Mouse (Mus musculus) telencephalon, adult 2 months (tissue): Measurements from ENCODE around the gene Ccnl2.
"Not testable (repeated sequence)": the region's sequence is repeated elsewhere in the genome, so short reads cannot be mapped to it uniquely, and the experiment has no call there.

ENCODE experiments used
- DNase-seq: peaks from one replicate; pipeline ENCODE4 v3.0.0-alpha.2; 2011; ENCODE audit warnings: low read depth, low spot score

The Ccnl2 gene

GRCm38 (mm10) chr4:155811929-155812664 is at the start of gene Ccnl2:
TSS of gene Ccnl2 (plus strand) at chr4:155812489.
- DNase-seq: peak; percentile 93

DNA sequence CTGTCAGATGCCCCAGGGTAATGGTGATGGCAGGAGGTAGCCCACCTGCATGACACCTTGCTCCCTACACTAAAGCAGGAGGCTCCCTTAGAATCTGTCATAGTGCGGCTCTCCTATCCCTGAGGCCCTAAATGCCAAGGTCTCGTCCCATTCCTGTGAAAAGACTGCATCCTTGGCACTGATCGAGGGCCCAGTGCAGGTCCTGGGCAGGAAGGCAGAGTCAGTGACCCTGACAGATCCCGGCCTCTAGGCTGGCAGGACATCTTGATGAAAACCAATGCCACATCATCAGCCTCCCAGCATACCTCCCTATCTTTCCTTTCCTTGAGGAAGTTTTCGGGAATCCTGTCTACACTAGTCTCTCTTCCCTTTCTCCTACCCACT is 42.8 kb upstream of the Ccnl2 start:
- no peak for DNase-seq

DNA sequence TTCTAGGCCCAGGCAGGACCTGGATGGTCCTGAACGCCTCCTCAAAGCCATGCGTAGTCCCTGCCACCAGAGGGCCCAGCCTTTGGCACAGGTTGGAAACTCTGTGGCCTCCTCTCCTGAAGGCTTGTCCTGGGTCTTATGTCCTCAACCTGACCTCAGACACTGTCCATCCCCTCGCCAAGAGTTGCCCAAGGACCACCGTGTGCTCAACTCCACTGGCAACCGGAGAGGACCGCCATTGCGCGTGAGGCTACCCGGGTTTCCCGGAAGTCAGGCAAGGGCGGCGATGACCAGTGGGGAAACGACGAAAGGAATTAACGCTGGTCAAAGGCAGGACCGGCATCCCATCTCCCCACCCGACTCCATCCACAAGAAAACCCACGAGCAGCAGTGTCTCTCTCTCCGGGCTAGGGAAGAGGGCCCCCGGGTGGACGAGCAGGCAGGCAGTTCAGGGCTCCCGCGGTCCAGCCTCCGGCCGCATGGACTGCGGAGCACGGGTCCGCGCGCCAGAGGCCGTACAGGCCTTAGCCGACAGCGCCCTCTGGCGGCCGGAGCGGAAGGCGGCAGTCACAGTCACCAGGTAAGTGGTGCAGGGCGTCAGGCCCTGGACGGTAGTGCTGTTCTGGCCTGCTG is 42.3 kb upstream of the Ccnl2 start:
- no peak for DNase-seq

DNA sequence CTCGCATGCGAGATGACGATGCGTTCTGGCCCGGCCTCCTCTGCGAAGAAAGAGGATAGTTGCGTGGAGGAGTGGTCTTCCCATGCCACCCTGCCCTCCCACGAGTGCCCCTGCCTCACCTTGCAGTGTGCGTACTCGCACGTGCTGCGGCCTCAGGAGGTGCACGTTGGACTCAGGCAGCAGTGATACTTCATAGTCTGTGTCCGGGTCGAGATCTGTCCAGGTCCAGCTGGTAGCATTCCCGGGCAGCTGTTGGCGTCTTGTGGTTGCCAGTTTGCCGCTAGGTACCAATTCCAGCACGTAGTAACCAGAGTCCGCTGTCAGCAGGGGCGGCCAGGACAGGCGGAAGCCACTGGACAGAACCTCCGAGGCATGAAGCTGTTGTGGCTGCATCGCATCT is 41.7 kb upstream of the Ccnl2 start:
- no peak for DNase-seq

DNA sequence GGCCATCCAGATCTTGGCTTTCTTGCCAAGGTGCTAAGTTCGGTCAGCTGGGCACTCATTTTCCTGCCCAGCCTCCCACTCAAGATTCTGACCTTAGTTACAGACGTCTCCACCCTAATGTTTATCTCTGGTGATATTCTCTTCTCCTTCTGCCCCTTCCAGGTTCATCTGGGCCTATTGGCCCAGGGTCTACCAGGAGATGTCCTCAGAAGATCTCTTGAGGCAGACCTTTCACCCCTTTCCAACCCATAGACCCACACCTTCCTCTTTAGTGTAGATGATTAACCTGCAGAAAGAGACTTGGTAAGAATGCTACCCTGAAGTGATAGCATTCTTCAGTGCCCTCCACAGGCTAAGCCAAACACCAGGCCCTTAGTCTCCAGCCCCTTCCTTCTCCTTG is 40.6 kb upstream of the Ccnl2 start:
- DNase-seq: no peak

GRCm38 (mm10) chr4:155772786-155773185 is 39.5 kb upstream of the Ccnl2 start:
- no peak for DNase-seq

DNA sequence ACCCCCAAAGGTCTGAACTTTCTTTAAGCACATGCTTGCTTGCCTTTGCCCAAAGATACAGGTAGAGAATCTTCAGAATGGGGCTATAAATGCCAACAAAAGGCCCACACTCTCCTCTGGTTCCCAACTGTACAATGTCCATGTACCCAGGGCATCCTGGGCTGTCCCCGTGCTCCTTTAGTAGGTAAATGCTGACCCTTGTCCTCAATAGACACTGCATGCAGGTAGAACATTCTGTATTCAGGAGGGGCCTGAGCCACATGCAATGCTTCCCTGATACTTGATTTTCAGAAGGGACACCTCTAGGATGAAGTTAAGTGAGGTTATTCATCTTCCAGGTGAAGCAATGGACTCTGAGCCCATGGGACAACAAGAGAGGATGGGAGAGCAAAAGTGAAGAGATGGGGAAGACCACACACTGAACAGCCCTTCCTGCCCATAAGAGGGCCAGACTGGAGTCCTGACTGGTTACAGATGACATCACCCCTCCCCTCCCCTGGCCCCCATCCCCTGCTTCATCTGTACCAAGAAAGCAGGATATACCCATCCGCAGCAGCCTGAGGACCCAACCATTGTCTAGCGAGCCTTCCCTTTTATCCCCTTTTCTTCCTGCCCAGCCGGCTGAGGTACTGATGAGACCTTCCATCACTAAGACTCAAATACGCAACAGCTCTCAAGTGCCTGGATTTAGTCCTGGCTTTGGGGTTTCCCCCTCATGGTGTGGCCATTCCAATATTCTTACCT is 38.8 kb upstream of the Ccnl2 start:
- no peak for DNase-seq

DNA sequence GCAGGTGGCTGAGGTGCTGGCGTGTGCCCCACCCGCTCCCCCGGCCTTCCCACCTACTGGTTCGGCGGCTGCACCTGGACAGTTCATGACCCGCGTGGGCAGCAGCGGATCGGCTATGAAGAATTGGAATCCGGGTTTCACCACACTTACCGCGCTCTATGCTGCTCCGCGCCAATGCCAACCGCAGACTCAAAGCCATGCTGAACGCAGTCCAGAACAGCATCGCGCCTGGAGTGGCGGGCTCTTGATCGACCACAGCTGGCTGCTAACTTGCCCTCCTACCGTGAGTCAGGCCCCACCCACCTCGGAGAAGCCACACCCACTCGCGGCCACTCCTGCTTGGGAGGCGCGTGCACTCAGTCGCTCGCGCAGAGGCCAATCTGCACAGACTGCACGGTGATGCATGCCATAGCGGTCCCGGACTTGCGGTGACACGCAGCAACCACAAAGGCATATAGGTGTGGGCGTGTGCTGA is 38.0 kb upstream of the Ccnl2 start, which contains the start of gene Vwa1:
TSS of gene Vwa1 (minus strand) at position 419 of the 475 bp plus-strand sequence.
- DNase-seq: peak; percentile 84

DNA sequence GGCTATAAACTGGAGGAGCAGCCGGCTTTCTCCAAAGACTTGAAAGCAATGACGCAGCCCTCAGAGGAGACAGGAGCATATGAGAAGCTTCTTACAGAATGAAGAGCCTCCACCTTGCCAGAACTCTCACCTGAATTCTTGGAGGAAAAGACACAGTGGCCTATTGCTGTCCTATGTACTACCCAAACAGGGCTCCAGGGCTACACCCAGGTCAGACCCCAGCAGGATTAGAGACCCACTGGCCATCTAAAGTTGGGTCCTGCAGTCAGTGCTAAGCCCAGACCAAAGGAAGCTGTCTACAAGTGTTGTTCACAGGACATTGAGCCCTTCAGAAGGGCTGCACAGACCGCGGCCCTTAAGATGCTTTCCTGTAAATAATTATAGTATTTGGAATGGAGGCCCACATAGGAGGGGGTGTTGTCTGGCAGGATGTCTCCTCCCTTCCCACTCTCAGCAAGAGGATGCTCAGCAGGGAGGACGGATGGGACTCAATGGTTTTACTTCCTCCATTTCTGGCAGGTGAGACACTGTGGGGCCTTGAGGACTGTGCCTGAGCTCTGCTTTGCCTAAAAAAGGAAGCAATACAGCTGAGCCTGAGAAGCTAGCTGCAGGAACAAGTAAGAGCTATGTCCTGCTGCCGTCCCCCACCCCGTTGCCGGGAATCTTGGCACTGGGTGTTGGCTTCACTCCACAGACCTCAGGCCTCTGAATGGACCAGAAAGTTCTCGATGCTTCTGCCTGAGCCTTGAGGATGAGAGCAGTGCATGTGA is 37.1 kb upstream of the Ccnl2 start:
- DNase-seq: no peak

GRCm38 (mm10) chr4:155775855-155776254 is 36.4 kb upstream of the Ccnl2 start:
- DNase-seq: no peak

GRCm38 (mm10) chr4:155776704-155777335 is 35.5 kb upstream of the Ccnl2 start:
- DNase-seq: peak; percentile 53

- DNase-seq: no peak
Observed at GRCm38 (mm10) chr4:155777816-155778215, 34.5 kb upstream of the Ccnl2 start.

DNA sequence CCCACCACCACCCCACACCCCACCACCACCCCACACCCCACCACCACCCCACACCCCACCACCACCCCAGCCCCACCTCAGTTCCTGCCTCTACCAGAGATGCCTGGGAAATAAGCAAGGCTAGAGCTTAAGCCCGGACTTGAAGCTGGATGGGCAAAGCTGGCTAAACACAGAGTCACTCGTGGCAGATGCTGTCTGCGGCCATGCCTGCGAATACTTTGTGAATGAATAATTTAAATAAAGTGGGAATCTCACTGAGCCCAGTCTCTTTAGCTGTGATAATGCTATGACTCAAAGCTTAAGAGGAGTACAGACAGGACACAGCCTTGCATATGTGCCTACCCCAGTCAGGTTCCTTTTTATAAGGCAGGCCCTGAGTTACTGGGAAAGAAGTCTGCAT is 32.8 kb upstream of the Ccnl2 start:
- no peak for DNase-seq

DNA sequence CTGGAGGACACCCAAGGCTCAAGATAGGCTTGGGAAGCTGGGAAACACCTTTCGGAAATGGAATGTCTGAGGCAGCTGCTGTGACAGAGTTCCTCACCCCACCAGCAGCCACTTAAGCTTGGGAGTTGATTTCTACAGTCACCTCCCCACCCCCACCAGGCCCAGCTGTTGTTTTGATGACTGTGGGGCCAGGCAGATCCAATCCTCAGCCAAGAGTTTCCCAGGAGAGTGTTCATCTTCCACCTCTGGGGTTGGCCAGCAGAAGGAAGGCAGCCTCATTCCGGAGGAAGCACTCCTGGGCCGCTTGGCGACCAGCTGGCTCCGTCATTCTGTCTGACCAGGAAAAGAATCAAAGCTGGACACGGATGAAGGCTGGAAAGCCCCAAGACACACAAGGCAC is 31.4 kb upstream of the Ccnl2 start:
- DNase-seq: no peak

GRCm38 (mm10) chr4:155783486-155784080 is 28.7 kb upstream of the Ccnl2 start:
- DNase-seq: no peak

DNA sequence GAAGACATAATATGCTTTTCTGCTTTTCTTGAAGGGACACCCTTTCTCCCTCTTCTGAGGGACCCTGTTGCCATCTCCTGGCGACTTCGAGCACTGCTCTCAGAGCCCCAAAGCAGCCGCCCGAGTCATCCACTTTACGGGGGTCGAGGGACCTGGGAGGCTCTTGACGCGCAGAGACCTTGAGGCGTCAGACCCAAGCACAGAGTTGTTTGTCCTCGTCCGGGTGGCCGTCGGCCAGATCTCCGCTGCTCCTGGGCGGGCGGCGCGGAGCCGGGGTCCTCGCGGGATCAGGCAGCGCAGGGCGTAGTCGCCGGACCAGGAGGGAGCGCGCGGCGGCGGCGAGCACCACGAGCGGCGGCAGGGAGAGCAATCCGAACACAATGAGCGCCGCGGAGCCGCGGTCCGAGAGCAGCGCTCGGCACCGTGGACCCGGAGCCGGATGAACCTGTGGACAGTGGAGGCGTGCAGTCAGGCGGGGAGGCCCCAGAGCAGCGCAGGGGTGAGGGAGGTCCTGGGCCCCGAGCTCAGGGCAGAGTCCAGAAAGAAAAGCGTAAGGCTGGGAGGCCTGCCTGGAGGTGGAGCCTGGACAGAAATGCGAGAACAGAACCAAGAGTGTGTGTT is 28.1 kb upstream of the Ccnl2 start:
- DNase-seq: peak; percentile 51

DNA sequence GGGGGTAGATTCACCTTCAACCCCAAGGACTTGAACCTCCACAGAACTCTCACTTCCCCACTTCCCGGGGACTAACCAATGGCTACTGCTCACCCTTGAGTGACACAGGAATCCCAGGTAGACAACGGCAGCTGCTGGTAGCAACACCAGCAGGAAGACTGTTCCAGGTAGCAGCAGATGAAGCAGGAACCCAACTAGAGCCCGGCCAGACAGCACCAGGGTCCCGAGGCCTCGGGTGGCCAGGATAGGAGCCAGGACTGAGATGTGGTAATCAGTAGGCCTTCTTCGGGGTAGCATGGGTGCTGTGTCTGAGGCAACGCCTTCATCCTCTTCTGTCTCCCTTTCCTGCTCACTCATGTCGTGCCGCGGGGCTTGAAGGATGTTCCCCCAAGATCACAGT is 27.0 kb upstream of the Ccnl2 start:
- no peak for DNase-seq

DNA sequence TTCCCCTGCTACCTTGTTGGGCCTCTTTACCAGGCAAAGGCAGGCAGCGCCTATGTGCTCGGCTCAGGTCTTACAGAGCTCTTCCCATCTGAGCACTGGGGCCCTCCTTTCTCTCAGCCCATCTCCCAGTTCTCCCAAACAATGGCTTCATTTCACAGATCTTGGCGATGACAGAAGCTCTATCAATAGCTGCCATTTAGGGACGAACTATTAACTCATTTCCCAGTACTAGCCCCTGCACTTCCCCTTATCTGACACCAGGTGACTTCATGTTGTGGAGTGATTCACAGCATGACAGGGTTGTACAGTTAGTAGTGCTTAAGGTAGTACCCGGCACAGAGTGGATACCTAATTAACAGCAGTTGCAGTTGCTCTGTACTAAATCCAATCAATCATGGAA is 26.5 kb upstream of the Ccnl2 start, which contains the start of gene Tmem88b:
TSS of gene Tmem88b (minus strand) at position 56 of the 400 bp plus-strand sequence.
- peak; percentile 54 for DNase-seq

- DNase-seq: no peak
Observed at GRCm38 (mm10) chr4:155788300-155788699, 24.0 kb upstream of the Ccnl2 start.

- DNase-seq: not testable (repeated sequence)
Observed at GRCm38 (mm10) chr4:155788833-155789232, 23.5 kb upstream of the Ccnl2 start.
